Mouse (Mus musculus): Measurements from ENCODE around the gene Castor1.

DNA sequence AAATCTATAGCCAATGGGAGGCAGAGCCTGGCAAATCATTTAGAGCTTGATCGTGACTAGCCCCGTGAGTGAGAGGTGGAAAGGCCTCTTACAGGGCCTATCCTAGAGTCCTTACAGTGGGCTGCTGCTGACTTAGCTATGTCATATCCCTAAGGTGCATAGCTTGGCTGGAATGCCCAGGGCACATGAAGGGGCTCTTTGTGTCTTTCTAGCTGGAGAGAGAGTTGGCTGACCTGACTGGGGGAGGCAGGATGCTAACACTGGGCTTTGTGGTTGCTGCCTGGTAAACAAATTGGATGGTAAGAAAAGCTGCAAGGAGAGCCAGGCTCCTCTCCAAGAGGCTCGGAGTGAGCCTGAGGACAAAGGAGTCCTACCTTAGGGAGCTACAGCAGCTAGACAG, 25.3 kb upstream of the Castor1 start:
- TF ChIP-seq GATA1 (IDR thresholded peaks at IDR 0.05; ENCODE audit: borderline replicate concordance, low read length) (no peak), FLI1 (IDR thresholded peaks at IDR 0.05; ENCODE audit: low read length) (no peak)

Data from megakaryocyte, embryonic 14.5 days (primary cell).